ENCODE assay signal across 19 mouse cellular contexts in the genomic region with DNA sequence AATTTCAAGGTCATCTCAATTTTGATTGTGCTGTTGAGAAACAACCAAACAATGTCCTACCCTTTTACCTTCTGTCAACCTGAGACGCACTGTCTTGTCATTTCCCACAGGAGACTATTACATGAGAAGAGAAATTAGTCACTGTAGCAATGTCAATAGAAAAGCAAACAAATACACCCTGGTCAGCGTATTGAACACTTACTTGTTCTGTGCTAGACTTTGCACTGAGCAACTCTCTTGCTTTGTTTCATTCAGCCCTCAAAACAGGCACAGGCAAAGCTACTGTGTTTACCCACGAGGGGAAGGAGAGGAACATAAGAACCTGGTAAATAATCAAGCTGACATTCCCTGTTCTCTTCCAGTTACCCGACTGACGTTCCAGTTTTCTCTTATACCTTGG.
"Had no signal": no experiment of that assay in that cellular context is flagged by ENCODE, and none has a peak within 500 bp of the region (broad histone marks: within the 10 kb centered on the region; RNA-seq: fewer than 3 reads in every experiment).

No protein-coding gene starts in this region.

- H3K27me3 ChIP-seq: liver, embryonic 13.5 days; liver, embryonic 15.5 days; midbrain, embryonic 13.5 days; midbrain, embryonic 15.5 days; neural tube, embryonic 12.5 days; stomach, embryonic 15.5 days had no signal

- H3K9ac ChIP-seq: liver, embryonic 13.5 days; liver, embryonic 15.5 days; lung, embryonic 14.5 days; midbrain, embryonic 13.5 days; midbrain, embryonic 15.5 days; neural tube, embryonic 12.5 days; stomach, embryonic 15.5 days had no signal

- DNase-seq: liver, embryonic 13.5 days; lung, adult 18-20 months; lung, embryonic 14.5 days; lung, postnatal 10 days; lung, postnatal 4 days; retina, postnatal 1 day; right cerebral cortex, adult 18-20 months; right cerebral cortex, postnatal 25 days; right cerebral cortex, postnatal 4 days; spleen, adult 18-20 months; thymus, adult 18-20 months; thymus, postnatal 14 days; thymus, postnatal 36 days had no signal

- H3K27ac ChIP-seq: liver, embryonic 13.5 days; liver, embryonic 15.5 days; midbrain, embryonic 13.5 days; midbrain, embryonic 15.5 days; neural tube, embryonic 12.5 days; stomach, embryonic 15.5 days had no signal

- H3K4me2 ChIP-seq: liver, embryonic 13.5 days; liver, embryonic 15.5 days; lung, embryonic 14.5 days; midbrain, embryonic 11.5 days; midbrain, embryonic 13.5 days; midbrain, embryonic 15.5 days; neural tube, embryonic 12.5 days; stomach, embryonic 15.5 days had no signal

- ATAC-seq: midbrain, embryonic 13.5 days; midbrain, embryonic 15.5 days had no signal

- H3K4me1 ChIP-seq: liver, embryonic 13.5 days; liver, embryonic 15.5 days; midbrain, embryonic 13.5 days; midbrain, embryonic 15.5 days; neural tube, embryonic 12.5 days; stomach, embryonic 15.5 days had no signal

- H3K4me3 ChIP-seq: liver, embryonic 13.5 days; liver, embryonic 15.5 days; midbrain, embryonic 13.5 days; midbrain, embryonic 15.5 days; neural tube, embryonic 12.5 days; stomach, embryonic 15.5 days had no signal

- H3K36me3 ChIP-seq: liver, embryonic 13.5 days; liver, embryonic 15.5 days; midbrain, embryonic 13.5 days; midbrain, embryonic 15.5 days; neural tube, embryonic 12.5 days; stomach, embryonic 15.5 days had no signal

- H3K9me3 ChIP-seq: liver, embryonic 13.5 days; liver, embryonic 15.5 days; midbrain, embryonic 13.5 days; midbrain, embryonic 15.5 days; neural tube, embryonic 12.5 days; stomach, embryonic 15.5 days had no signal
